Mouse (Mus musculus): ENCODE data around the gene Cdiptos. TPM values are rescaled to one million over a fixed set of nuclear protein-coding genes. Genes with fewer than 3 reads are reported as not detected.

Cdiptos gene
- polyA plus RNA-seq, 1 experiment from 2014 or later = 1.4 TPM

GRCm38 (mm10) chr7:126941801-126942200 is 34.1 kb downstream of the Cdiptos start:
- no peaks in the 10 kb centered on the region for H3K27me3 ChIP-seq
- H3K9me3 ChIP-seq (replicated peaks) = no peaks in the 10 kb centered on the region
- ATAC-seq (replicated peaks; ENCODE audit: low FRiP score) = no peak

GRCm38 (mm10) chr7:126941171-126941570 is 34.7 kb downstream of the Cdiptos start:
- Histone ChIP-seq H3K4me1 (no peaks in the 10 kb centered on the region), H3K36me3 (peaks cover 50% of the 10 kb centered on the region), H3K4me3 (replicated peaks) (no peak overlapping the region), H3K9me3 (replicated peaks) (no peaks in the 10 kb centered on the region), H3K27me3 (no peaks in the 10 kb centered on the region), H3K9ac (no peak overlapping the region), H3K4me2 (no peak overlapping the region), H3K27ac (no peak overlapping the region)
- no peak for ATAC-seq (replicated peaks; ENCODE audit: low FRiP score)
- WGBS = 54% methylated on average over 6 of the region's 6 CpGs

More at GRCm38 (mm10) chr7:126941801-126942200, 34.1 kb downstream of the Cdiptos start:
- WGBS = 79% methylated on average over 5 of the region's 5 CpGs
- H3K36me3 ChIP-seq = peaks cover 45% of the 10 kb centered on the region
- H3K4me3 ChIP-seq (replicated peaks) = no peak overlapping the region
- no peak overlapping the region for H3K4me2 ChIP-seq
- no peaks in the 10 kb centered on the region for H3K4me1 ChIP-seq
- H3K9ac ChIP-seq = no peak overlapping the region
- H3K27ac ChIP-seq = no peak overlapping the region

- Histone ChIP-seq H3K4me3 (replicated peaks) (no peak overlapping the region), H3K36me3 (peaks cover 47% of the 10 kb centered on the region), H3K9ac (no peak overlapping the region), H3K27ac (no peak overlapping the region), H3K4me1 (peaks cover 10% of the 10 kb centered on the region), H3K4me2 (no peak overlapping the region), H3K9me3 (replicated peaks) (no peaks in the 10 kb centered on the region), H3K27me3 (no peaks in the 10 kb centered on the region)
- ATAC-seq (replicated peaks; ENCODE audit: low FRiP score) = no peak
- 93% methylated on average over 2 of the region's 2 CpGs for WGBS
These were observed 43.2 kb downstream of the Cdiptos start for GRCm38 (mm10) chr7:126932652-126933051.

- peak; percentile 71 for ATAC-seq (replicated peaks; ENCODE audit: low FRiP score)
These were observed 46.9 kb downstream of the Cdiptos start for GRCm38 (mm10) chr7:126929046-126929445.

GRCm38 (mm10) chr7:126928384-126929037 is 47.4 kb downstream of the Cdiptos start, which contains the start of gene Kctd13:
Gene Kctd13 (plus strand): TSS chr7:126928879.
- H3K27ac ChIP-seq = peak within 1 kb of the TSS; percentile 82
- H3K4me2 ChIP-seq = peak within 1 kb of the TSS; percentile 91
- H3K4me3 ChIP-seq (replicated peaks) = peak within 1 kb of the TSS; percentile 79
- no peaks in the 10 kb centered on the region for H3K27me3 ChIP-seq
- H3K9me3 ChIP-seq (replicated peaks) = no peaks in the 10 kb centered on the region
- peaks cover 16% of the 10 kb centered on the region for H3K36me3 ChIP-seq
- ATAC-seq (replicated peaks; ENCODE audit: low FRiP score) = peak; percentile 98
- WGBS = 4% methylated on average over 56 of the region's 56 CpGs
- peak within 1 kb of the TSS; percentile 80 for H3K9ac ChIP-seq
- peaks cover 14% of the 10 kb centered on the region for H3K4me1 ChIP-seq

More at GRCm38 (mm10) chr7:126929046-126929445, 46.9 kb downstream of the Cdiptos start:
- H3K27ac ChIP-seq = peak overlapping the region; percentile 82
- no peaks in the 10 kb centered on the region for H3K9me3 ChIP-seq (replicated peaks)
- H3K27me3 ChIP-seq = no peaks in the 10 kb centered on the region
- under 1% methylated on average over 27 of the region's 27 CpGs for WGBS
- H3K4me1 ChIP-seq = peaks cover 14% of the 10 kb centered on the region
- peaks cover 16% of the 10 kb centered on the region for H3K36me3 ChIP-seq
- H3K4me2 ChIP-seq = peak overlapping the region; percentile 91
- peak overlapping the region; percentile 79 for H3K4me3 ChIP-seq (replicated peaks)
- H3K9ac ChIP-seq = peak overlapping the region; percentile 80

- ATAC-seq (replicated peaks; ENCODE audit: low FRiP score) = no peak
These were observed 49.6 kb downstream of the Cdiptos start for GRCm38 (mm10) chr7:126926299-126926698.

GRCm38 (mm10) chr7:126923999-126924398 is 51.9 kb downstream of the Cdiptos start:
- H3K9me3 ChIP-seq (replicated peaks) = no peaks in the 10 kb centered on the region

More at GRCm38 (mm10) chr7:126926299-126926698, 49.6 kb downstream of the Cdiptos start:
- no peaks in the 10 kb centered on the region for H3K27me3 ChIP-seq
- H3K4me2 ChIP-seq = no peak overlapping the region
- H3K4me1 ChIP-seq = peaks cover 22% of the 10 kb centered on the region
- H3K27ac ChIP-seq = no peak overlapping the region
- no peaks in the 10 kb centered on the region for H3K9me3 ChIP-seq (replicated peaks)
- 43% methylated on average over 3 of the region's 3 CpGs for whole genome bisulfite sequencing
- peaks cover 8% of the 10 kb centered on the region for H3K36me3 ChIP-seq
- no peak overlapping the region for H3K9ac ChIP-seq
- H3K4me3 ChIP-seq (replicated peaks) = no peak overlapping the region

GRCm38 (mm10) chr7:126922624-126923060 is 53.3 kb downstream of the Cdiptos start, which contains the start of gene Tmem219:
Gene Tmem219 (minus strand): TSS chr7:126922917.
- no peak within 1 kb of the TSS for H3K9ac ChIP-seq
- WGBS = 50% methylated on average over 5 of the region's 5 CpGs
- 0 out of 2 replicates have a peak, but pooled peaks have one; percentile 29 for ATAC-seq (replicated peaks; ENCODE audit: low FRiP score)
- H3K9me3 ChIP-seq (replicated peaks) = no peaks in the 10 kb centered on the region
- no peaks in the 10 kb centered on the region for H3K27me3 ChIP-seq
- peaks cover 13% of the 10 kb centered on the region; the same call in 1 of the 2 replicates for H3K4me1 ChIP-seq
- H3K4me3 ChIP-seq (replicated peaks) = no peak within 1 kb of the TSS
- H3K4me2 ChIP-seq = no peak within 1 kb of the TSS
- peak within 1 kb of the TSS; percentile 72 for H3K27ac ChIP-seq
- H3K36me3 ChIP-seq = no peaks in the 10 kb centered on the region

More at GRCm38 (mm10) chr7:126923999-126924398, 51.9 kb downstream of the Cdiptos start:
- 82% methylated on average over 5 of the region's 5 CpGs for WGBS
- no peak overlapping the region for H3K27ac ChIP-seq
- ATAC-seq (replicated peaks; ENCODE audit: low FRiP score) = no peak
- H3K4me1 ChIP-seq = peaks cover 11% of the 10 kb centered on the region; the same call in 1 of the 2 replicates
- H3K36me3 ChIP-seq = no peaks in the 10 kb centered on the region
- H3K9ac ChIP-seq = no peak overlapping the region
- H3K27me3 ChIP-seq = no peaks in the 10 kb centered on the region
- no peak overlapping the region for H3K4me2 ChIP-seq
- no peak overlapping the region for H3K4me3 ChIP-seq (replicated peaks)

Other genes with a start within 250 kb of the Cdiptos start
- gene Mapk3, start 216.5 kb downstream of the Cdiptos start, polyA plus RNA-seq (2015; fragmentation: Nextera tagmentation; extraction: Ambion mirVana) = 63.8 and 73.2 TPM in 2 replicates
- 1.8 and 1.9 TPM in 2 replicates for gene Gdpd3, start 209.8 kb downstream of the Cdiptos start, polyA plus RNA-seq (2015; fragmentation: Nextera tagmentation; extraction: Ambion mirVana)
- 81.5 and 82.2 TPM in 2 replicates for gene Ypel3, start 199.1 kb downstream of the Cdiptos start, polyA plus RNA-seq (2015; fragmentation: Nextera tagmentation; extraction: Ambion mirVana)
- gene Tbx6, start 194.6 kb downstream of the Cdiptos start, polyA plus RNA-seq (2015; fragmentation: Nextera tagmentation; extraction: Ambion mirVana) = 0.37 and 0.51 TPM in 2 replicates
- 257 and 272 TPM in 2 replicates for gene Ppp4c, start 183.6 kb downstream of the Cdiptos start, polyA plus RNA-seq (2015; fragmentation: Nextera tagmentation; extraction: Ambion mirVana)
- gene Fam57b, start 178.4 kb downstream of the Cdiptos start, polyA plus RNA-seq (2015; fragmentation: Nextera tagmentation; extraction: Ambion mirVana) = 0.52 and 0.54 TPM in 2 replicates
- not detected in 2 replicates for gene 4930451I11Rik, start 144.5 kb downstream of the Cdiptos start, polyA plus RNA-seq (2015; fragmentation: Nextera tagmentation; extraction: Ambion mirVana)
- gene Doc2a, start 128.7 kb downstream of the Cdiptos start, polyA plus RNA-seq (2015; fragmentation: Nextera tagmentation; extraction: Ambion mirVana) = 6.6 and 11.4 TPM in 2 replicates
- gene Hirip3, start 114.1 kb downstream of the Cdiptos start, polyA plus RNA-seq (2015; fragmentation: Nextera tagmentation; extraction: Ambion mirVana) = 36.8 and 40.1 TPM in 2 replicates
- 88.9 and 91.0 TPM in 2 replicates for gene Ino80e, start 113.7 kb downstream of the Cdiptos start, polyA plus RNA-seq (2015; fragmentation: Nextera tagmentation; extraction: Ambion mirVana)
- 45.8 and 54.2 TPM in 2 replicates for gene Taok2, start 91.4 kb downstream of the Cdiptos start, polyA plus RNA-seq (2015; fragmentation: Nextera tagmentation; extraction: Ambion mirVana)
- gene Tmem219, start 53.2 kb downstream of the Cdiptos start, polyA plus RNA-seq (2015; fragmentation: Nextera tagmentation; extraction: Ambion mirVana) = 28.5 and 31.6 TPM in 2 replicates
- gene Kctd13, start 47.2 kb downstream of the Cdiptos start, polyA plus RNA-seq (2015; fragmentation: Nextera tagmentation; extraction: Ambion mirVana) = 15.5 and 17.0 TPM in 2 replicates
- 0.21 TPM in 1 of 2 replicates, not detected in the other for gene Asphd1, start 26.5 kb downstream of the Cdiptos start, polyA plus RNA-seq (2015; fragmentation: Nextera tagmentation; extraction: Ambion mirVana)
- 1.3 and 2.5 TPM in 2 replicates for gene Sez6l2, start 25.5 kb downstream of the Cdiptos start, polyA plus RNA-seq (2015; fragmentation: Nextera tagmentation; extraction: Ambion mirVana)
- 106 and 115 TPM in 2 replicates for gene Cdipt, start 184 bp downstream of the Cdiptos start, polyA plus RNA-seq (2015; fragmentation: Nextera tagmentation; extraction: Ambion mirVana)
- 15.3 and 16.8 TPM in 2 replicates for gene Mvp, start 38.5 kb upstream of the Cdiptos start, polyA plus RNA-seq (2015; fragmentation: Nextera tagmentation; extraction: Ambion mirVana)
- 0.45 TPM in 1 of 2 replicates, not detected in the other for gene Pagr1b, start 40.4 kb upstream of the Cdiptos start, polyA plus RNA-seq (2015; fragmentation: Nextera tagmentation; extraction: Ambion mirVana)
- gene Pagr1a, start 41.3 kb upstream of the Cdiptos start, polyA plus RNA-seq (2015; fragmentation: Nextera tagmentation; extraction: Ambion mirVana) = 44.8 and 59.5 TPM in 2 replicates
- 52.6 and 61.2 TPM in 2 replicates for gene Gm42742, start 45.0 kb upstream of the Cdiptos start, polyA plus RNA-seq (2015; fragmentation: Nextera tagmentation; extraction: Ambion mirVana)
- gene Prrt2, start 45.1 kb upstream of the Cdiptos start, polyA plus RNA-seq (2015; fragmentation: Nextera tagmentation; extraction: Ambion mirVana) = 5.4 and 7.2 TPM in 2 replicates
- 64.4 and 65.8 TPM in 2 replicates for gene Maz, start 50.9 kb upstream of the Cdiptos start, polyA plus RNA-seq (2015; fragmentation: Nextera tagmentation; extraction: Ambion mirVana)
- 136 and 141 TPM in 2 replicates for gene Kif22, start 66.4 kb upstream of the Cdiptos start, polyA plus RNA-seq (2015; fragmentation: Nextera tagmentation; extraction: Ambion mirVana)
- not detected in 2 replicates for gene Zg16, start 111.2 kb upstream of the Cdiptos start, polyA plus RNA-seq (2015; fragmentation: Nextera tagmentation; extraction: Ambion mirVana)
- 3.3 and 3.8 TPM in 2 replicates for gene AI467606, start 115.3 kb upstream of the Cdiptos start, polyA plus RNA-seq (2015; fragmentation: Nextera tagmentation; extraction: Ambion mirVana)
- 16.7 and 19.0 TPM in 2 replicates for gene Qprt, start 146.1 kb upstream of the Cdiptos start, polyA plus RNA-seq (2015; fragmentation: Nextera tagmentation; extraction: Ambion mirVana)
- gene Spn, start 161.7 kb upstream of the Cdiptos start, polyA plus RNA-seq (2015; fragmentation: Nextera tagmentation; extraction: Ambion mirVana) = 0.32 and 0.37 TPM in 2 replicates
- 59.3 and 66.6 TPM in 2 replicates for gene Cd2bp2, start 220.0 kb upstream of the Cdiptos start, polyA plus RNA-seq (2015; fragmentation: Nextera tagmentation; extraction: Ambion mirVana)
- gene Tbc1d10b, start 232.4 kb upstream of the Cdiptos start, polyA plus RNA-seq (2015; fragmentation: Nextera tagmentation; extraction: Ambion mirVana) = 23.4 and 26.7 TPM in 2 replicates
- gene Mylpf, start 232.8 kb upstream of the Cdiptos start, polyA plus RNA-seq (2015; fragmentation: Nextera tagmentation; extraction: Ambion mirVana) = 51.1 and 90.2 TPM in 2 replicates

Measured in kidney, embryonic 15.5 days (tissue).